Mouse (Mus musculus) T-cell, adult 66 days (primary cell): ENCODE measurements around the gene Gm19402. TPM values are rescaled to one million over a fixed set of nuclear protein-coding genes. Genes with fewer than 3 reads are reported as not detected.

ENCODE experiments used
- total RNA-seq, 2 experiments: library from RNA; stranded (reverse); gene quantifications; 3 replicates in 1 of 2; 4 replicates in 1 of 2; pipeline ENCODE4 v1.2.4; 2023

The Gm19402 gene
- total RNA-seq = not detected

DNA sequence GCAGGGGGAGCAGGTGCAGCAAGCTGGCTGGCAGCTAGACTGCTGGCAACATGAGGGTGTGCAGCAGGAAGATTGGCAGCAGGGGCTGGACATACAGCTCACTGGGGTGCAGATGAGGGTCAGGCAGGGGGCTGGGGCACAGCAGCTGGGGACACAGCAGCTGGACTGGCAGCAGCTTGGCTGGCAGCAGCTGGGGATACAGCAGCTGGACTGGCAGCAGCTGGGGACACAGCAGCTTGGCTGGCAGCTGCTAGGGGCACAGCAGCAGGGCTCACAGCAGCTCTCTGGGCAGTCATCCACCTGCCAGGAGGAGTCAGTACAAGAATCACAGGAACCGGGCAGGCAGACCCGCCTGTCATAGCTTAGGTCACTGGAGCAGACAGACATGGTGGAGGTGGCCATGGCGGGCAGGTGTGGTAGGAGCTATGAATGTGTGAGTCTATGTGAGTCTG lies at the start of gene Gm19402:
Gm19402 (minus strand) TSS at position 402 of the 452 bp plus-strand sequence.

DNA sequence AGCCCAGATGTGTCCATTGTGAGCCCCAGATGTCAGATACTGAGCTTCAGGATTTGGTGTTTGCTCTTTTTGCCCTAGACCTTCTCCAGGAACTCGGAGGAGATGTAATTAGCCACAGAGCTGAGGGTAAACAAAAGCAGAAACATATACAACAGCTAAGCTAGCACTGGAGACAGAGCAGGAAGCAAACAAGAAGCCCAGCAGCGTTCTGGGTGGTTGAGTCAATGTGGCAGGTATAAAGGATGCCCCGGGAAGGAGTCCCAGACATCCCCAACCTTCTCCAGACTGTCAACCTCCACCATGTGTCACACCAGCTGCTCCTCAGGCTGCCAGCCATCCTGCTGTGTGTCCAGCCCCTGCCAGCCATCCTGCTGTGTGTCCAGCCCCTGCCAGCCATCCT lies 35.6 kb upstream of the Gm19402 start, which contains the start of gene Gm10100:
Gm10100 (plus strand) TSS at position 301 of the 400 bp plus-strand sequence.

DNA sequence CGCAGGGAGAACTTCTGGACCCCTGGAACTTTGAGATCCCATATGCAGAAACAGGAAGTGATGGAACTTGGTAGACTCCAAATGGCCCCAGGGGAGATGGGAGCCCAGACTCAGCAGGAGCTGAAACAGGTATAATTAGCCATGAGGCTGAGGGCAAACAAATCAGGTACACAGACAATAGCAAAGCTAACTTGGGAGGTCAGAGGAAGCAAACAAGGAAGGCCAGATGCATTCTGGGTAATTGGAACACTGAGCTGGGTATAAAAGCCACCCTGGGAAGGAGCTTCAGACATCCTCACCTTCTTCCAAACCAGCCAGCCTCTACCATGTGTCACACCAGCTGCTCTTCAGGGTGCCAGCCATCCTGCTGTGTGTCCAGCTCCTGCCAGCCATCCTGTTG lies 29.7 kb upstream of the Gm19402 start, which contains the start of gene Krtap12-1:
Krtap12-1 (plus strand) TSS at position 301 of the 400 bp plus-strand sequence.

DNA sequence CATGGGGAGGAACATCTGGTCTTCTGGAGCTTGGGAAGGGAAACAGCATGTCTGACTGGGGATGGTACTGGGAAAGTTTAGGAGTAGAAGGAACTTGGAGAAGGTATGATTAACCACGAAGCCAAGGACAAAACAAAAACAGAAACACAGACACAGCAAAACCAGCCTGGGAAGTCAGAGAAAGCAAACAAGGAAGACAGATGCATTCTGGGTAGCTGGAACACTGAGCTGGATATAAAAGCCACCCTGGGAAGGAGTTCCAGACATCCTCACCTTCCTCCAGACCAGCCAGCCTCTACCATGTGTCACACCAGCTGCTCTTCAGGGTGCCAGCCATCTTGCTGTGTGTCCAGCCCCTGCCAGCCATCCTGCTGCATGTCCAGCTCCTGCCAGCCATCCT lies 24.9 kb upstream of the Gm19402 start, which contains the start of gene Gm10142:
Gm10142 (plus strand) TSS at position 301 of the 400 bp plus-strand sequence.

DNA sequence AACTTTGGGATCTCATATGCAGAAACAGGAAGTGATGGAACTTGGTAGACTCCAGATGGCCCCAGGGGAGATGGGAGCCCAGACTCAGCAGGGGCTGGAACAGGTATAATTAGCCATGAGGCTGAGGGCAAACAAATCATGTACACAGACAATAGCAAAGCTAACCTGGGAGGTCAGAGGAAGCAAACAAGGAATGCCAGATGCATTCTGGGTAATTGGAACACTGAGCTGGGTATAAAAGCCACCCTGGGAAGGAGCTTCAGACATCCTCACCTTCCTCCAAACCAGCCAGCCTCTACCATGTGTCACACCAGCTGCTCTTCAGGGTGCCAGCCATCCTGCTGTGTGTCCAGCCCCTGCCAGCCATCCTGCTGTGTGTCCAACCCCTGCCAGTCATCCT lies 20.6 kb upstream of the Gm19402 start, which contains the start of gene Gm10024:
Gm10024 (plus strand) TSS at position 301 of the 400 bp plus-strand sequence.

DNA sequence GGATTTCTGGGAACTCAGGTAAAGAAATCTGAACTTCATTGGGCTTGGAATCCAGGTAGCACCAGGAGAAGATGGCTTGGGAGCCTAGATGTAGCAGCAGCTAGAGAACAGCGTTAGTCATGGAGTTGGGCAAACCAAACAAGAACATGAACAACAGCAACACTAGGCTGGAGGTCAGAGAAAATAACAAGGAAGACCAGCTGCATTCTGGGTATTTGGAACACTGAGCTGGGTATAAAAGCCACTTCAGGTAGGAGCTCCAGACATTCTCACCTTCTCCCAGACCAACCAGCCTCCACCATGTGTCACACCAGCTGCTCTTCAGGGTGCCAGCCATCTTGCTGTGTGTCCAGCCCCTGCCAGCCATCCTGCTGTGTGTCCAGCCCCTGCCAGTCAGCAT lies 15.8 kb upstream of the Gm19402 start, which contains the start of gene Gm10272:
Gm10272 (plus strand) TSS at position 301 of the 400 bp plus-strand sequence.

DNA sequence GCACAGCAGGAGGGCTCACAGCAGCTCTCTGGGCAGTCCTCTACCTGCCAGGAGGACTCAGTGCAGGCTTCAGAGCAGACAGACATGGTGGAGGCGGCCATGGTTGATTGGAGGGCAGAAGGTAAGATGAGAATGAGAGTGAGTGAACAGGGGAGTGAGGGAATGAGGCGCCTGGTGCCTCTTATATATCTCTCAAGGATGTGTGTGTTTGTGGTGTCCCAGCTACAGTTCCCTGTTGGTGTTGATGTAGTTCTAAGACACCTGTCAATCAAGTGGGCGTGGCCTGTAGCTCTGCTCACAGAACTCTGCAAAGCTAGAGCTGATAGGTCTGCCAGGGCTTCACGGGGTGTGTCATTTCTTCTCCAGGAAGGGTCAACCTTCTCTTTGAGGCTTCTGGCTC lies 6.6 kb upstream of the Gm19402 start, which contains the start of gene Gm9508:
Gm9508 (minus strand) TSS at position 101 of the 400 bp plus-strand sequence.

DNA sequence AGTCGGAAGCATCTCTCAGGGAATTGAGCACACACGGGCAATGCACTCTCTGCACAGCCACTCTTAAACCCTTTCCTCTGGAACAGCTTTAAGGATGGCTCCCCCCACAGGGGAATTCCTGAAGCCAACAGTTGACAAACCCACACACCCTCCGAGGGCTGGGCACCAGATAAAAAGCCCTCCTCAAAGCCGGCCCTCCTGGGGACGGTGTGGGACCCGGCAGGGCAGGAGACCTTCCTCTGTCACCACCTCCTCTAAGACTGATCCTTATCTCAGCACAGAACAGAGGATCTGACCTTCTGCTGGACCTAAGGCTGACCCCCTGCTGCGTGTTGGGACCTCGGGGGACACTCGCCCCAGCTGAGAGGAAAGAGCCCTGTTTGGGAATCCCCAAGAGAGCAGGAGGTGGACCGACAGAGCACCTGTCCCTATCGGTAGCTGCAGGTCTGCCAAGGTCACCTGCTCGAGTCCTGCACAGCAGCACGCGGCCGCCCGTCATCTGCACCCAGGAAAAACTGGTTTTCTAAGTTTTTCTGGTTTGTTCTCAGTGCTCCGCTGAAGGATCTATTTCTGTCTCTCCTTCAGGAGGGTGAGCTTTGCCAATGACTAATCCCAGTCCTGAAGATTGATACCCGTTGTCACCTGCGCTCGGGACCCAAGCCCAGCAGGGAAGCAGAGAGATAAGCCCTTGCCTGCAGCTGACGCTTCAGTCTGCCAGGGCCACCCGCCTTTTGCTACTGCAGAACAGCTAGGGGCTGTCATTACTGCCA lies 4.5 kb downstream of the Gm19402 start, which contains the start of gene Tspear:
Tspear (plus strand) TSS at position 675 of the 770 bp plus-strand sequence.

Other genes with a start within 250 kb of the Gm19402 start
- 10 to 100 TPM; 28.7 to 31.2 TPM for gene Fam207a, start 175.0 kb downstream of the Gm19402 start, total RNA-seq
- gene Itgb2, start 160.5 kb downstream of the Gm19402 start, total RNA-seq = 100 to 1,000 TPM; 248 to 305 TPM
- 100 to 1,000 TPM; 108 to 116 TPM for gene Pttg1ip, start 109.0 kb downstream of the Gm19402 start, total RNA-seq
- 10 to 100 TPM; 56.8 to 61.8 TPM for gene Sumo3, start 84.7 kb downstream of the Gm19402 start, total RNA-seq
- gene Gm49325, start 84.6 kb downstream of the Gm19402 start, total RNA-seq = not detected
- 10 to 100 TPM; 41.1 to 46.1 TPM for gene Ube2g2, start 68.5 kb downstream of the Gm19402 start, total RNA-seq
- 1 to 10 TPM; 1.6 to 3.3 TPM for gene Tspear, start 4.2 kb downstream of the Gm19402 start, total RNA-seq
- not detected for gene Gm9508, start 6.5 kb upstream of the Gm19402 start, total RNA-seq
- gene Gm10272, start 15.9 kb upstream of the Gm19402 start, total RNA-seq = not detected
- gene Gm10024, start 20.7 kb upstream of the Gm19402 start, total RNA-seq = not detected
- not detected for gene Gm10142, start 25.1 kb upstream of the Gm19402 start, total RNA-seq
- not detected for gene Krtap12-1, start 29.8 kb upstream of the Gm19402 start, total RNA-seq
- gene Gm10100, start 35.7 kb upstream of the Gm19402 start, total RNA-seq = not detected
- not detected for gene Gm18596, start 51.9 kb upstream of the Gm19402 start, total RNA-seq
- not detected for gene Gm9736, start 60.6 kb upstream of the Gm19402 start, total RNA-seq
- not detected for gene Gm3233, start 68.9 kb upstream of the Gm19402 start, total RNA-seq
- gene Gm3238, start 80.6 kb upstream of the Gm19402 start, total RNA-seq = not detected
- not detected for gene Gm7138, start 86.2 kb upstream of the Gm19402 start, total RNA-seq
- gene Gm3250, start 91.8 kb upstream of the Gm19402 start, total RNA-seq = not detected
- gene Gm7137, start 97.4 kb upstream of the Gm19402 start, total RNA-seq = not detected
- not detected for gene Gm9639, start 104.3 kb upstream of the Gm19402 start, total RNA-seq
- not detected for gene Gm19668, start 108.4 kb upstream of the Gm19402 start, total RNA-seq
- gene Gm9507, start 121.1 kb upstream of the Gm19402 start, total RNA-seq = not detected
- not detected for gene Gm2696, start 123.9 kb upstream of the Gm19402 start, total RNA-seq
- gene Krtap10-4, start 136.3 kb upstream of the Gm19402 start, total RNA-seq = not detected
- gene Krtap10-10, start 145.2 kb upstream of the Gm19402 start, total RNA-seq = not detected
- not detected for gene Gm36176, start 156.0 kb upstream of the Gm19402 start, total RNA-seq
- not detected for gene Gm10318, start 162.1 kb upstream of the Gm19402 start, total RNA-seq
- gene Gm3285, start 171.2 kb upstream of the Gm19402 start, total RNA-seq = not detected
- not detected for gene Lrrc3, start 211.8 kb upstream of the Gm19402 start, total RNA-seq